Mouse (Mus musculus) midbrain, embryonic 14.5 days (tissue): ENCODE data around the gene Npas4. TPM values are rescaled to one million over a fixed set of nuclear protein-coding genes. Genes with fewer than 3 reads are reported as not detected.
A peak's percentile ranks its signal among the peaks of the same experiment; 100 is the strongest.

ENCODE experiments used
- ATAC-seq: fragments of 200-750 bp; cut with Nextera tagmentation; 2 replicates; pipeline ENCODE4 v1.8.0; 2017; ENCODE audit warnings: moderate number of reproducible peaks, moderate library complexity; ENCODE audit not compliant: low FRiP score, low TSS enrichment
- DNase-seq: peaks from one replicate; pipeline ENCODE4 v3.0.0-alpha.2; 2015
- H3K27ac ChIP-seq: fragments of 300-500 bp; sonication (generic); replicated peaks from 2 replicates; pipeline ENCODE4 v1.5.1; 2014; ENCODE audit warnings: mild to moderate bottlenecking, low read depth, low read length, moderate library complexity
- H3K27me3 ChIP-seq: fragments of 300-500 bp; sonication (generic); 2 replicates; pipeline ENCODE4 v1.6.1; 2014; ENCODE audit warnings: low read length, control low read depth, mixed read lengths; ENCODE audit not compliant: control insufficient read depth, insufficient read depth
- H3K36me3 ChIP-seq: fragments of 300-500 bp; sonication (generic); 2 replicates; pipeline ENCODE4 v1.6.1; 2014; ENCODE audit warnings: low read length, control low read depth; ENCODE audit not compliant: control insufficient read depth, insufficient read depth
- H3K4me1 ChIP-seq: fragments of 300-500 bp; sonication (generic); 2 replicates; pipeline ENCODE4 v1.6.1; 2014; ENCODE audit warnings: mild to moderate bottlenecking, antibody characterized with exemption, low read length, control low read depth; ENCODE audit not compliant: control insufficient read depth, insufficient read depth
- H3K4me2 ChIP-seq: fragments of 300-500 bp; sonication (generic); 2 replicates; pipeline ENCODE4 v1.6.1; 2014; ENCODE audit warnings: mild to moderate bottlenecking, low read length, moderate library complexity
- H3K4me3 ChIP-seq: fragments of 300-500 bp; sonication (generic); replicated peaks from 2 replicates; pipeline ENCODE4 v1.5.1; 2014; ENCODE audit warnings: low read depth, low read length
- H3K9ac ChIP-seq: fragments of 300-500 bp; sonication (generic); replicated peaks from 2 replicates; pipeline ENCODE4 v1.6.1; 2014; ENCODE audit warnings: mild to moderate bottlenecking, low read length, moderate library complexity
- H3K9me3 ChIP-seq: fragments of 300-500 bp; sonication (generic); 2 replicates; pipeline ENCODE4 v1.6.1; 2016; ENCODE audit warnings: low read length, control low read depth, mixed read lengths; ENCODE audit not compliant: control insufficient read depth
- WGBS: fragments of 180-500 bp; shearing (Covaris S2); extraction: QIAGEN DNeasy Blood & Tissue Kit; methylation state at CpG from one replicate; pipeline ENCODE4 v1.1.7; 2014; 5-methylcytosine and 5-hydroxymethylcytosine counted together
- polyA plus RNA-seq: library from polyadenylated mRNA; unstranded; fragments of >200 nt; fragmentation: Nextera tagmentation; extraction: Ambion mirVana; gene quantifications from 2 replicates; pipeline ENCODE4 v1.2.1, GENCODE M21; 2014

Gene Npas4
- 0.24 and 0.58 TPM in 2 replicates for polyA plus RNA-seq

DNA sequence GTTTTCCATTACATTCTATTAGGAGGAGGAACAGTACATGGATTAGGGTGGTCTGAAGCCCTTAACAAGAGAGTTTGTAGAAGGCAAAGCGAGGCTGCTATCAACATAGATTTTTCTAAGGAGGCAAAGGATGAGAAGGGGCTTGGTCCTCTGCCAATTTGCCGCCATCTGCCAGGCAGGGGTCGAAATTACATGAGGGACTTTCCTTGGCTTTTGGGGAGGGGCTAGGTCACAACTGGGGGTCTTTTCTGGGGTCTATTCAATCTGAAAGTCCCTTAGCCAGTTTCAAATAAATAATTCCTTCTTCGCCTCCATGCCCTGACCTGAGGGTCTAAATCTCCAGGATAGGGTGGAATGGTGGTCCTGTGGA lies at the start of gene Npas4:
TSS of gene Npas4 (minus strand) at position 61 of the 370 bp plus-strand sequence.
- peaks cover 53% of the 10 kb centered on the region for H3K27me3 ChIP-seq
- ATAC-seq (peak; percentile 20; the same call in 1 of the 2 replicates), DNase-seq (no peak)
- peak within 1 kb of the TSS; percentile 41 for H3K4me3 ChIP-seq
- WGBS, result 14% methylated on average over 4 of the region's 4 CpGs
- H3K9me3 ChIP-seq, result no peaks in the 10 kb centered on the region
- H3K9ac ChIP-seq, result peak within 1 kb of the TSS; percentile 65
- H3K4me2 ChIP-seq, result peak within 1 kb of the TSS; percentile 66
- H3K36me3 ChIP-seq, result no peaks in the 10 kb centered on the region
- peaks cover 34% of the 10 kb centered on the region for H3K4me1 ChIP-seq
- peak within 1 kb of the TSS; percentile 66 for H3K27ac ChIP-seq

- DNase-seq (peak; percentile 28), ATAC-seq (no peak; the same call in 1 of the 2 replicates)
- Histone ChIP-seq H3K9me3 (no peaks in the 10 kb centered on the region), H3K27ac (peak overlapping the region; percentile 86), H3K4me2 (peak overlapping the region; percentile 86), H3K27me3 (no peaks in the 10 kb centered on the region), H3K36me3 (0 out of 2 replicates have a peak, but pooled peaks cover 4% of the 10 kb centered on the region), H3K9ac (peak overlapping the region; percentile 94), H3K4me1 (peaks cover 25% of the 10 kb centered on the region), H3K4me3 (peak overlapping the region; percentile 89)
- 11% methylated on average over 41 of the region's 41 CpGs for WGBS
Measured at GRCm38 (mm10) chr19:5039301-5040114, 49.4 kb upstream of the Npas4 start.

DNA sequence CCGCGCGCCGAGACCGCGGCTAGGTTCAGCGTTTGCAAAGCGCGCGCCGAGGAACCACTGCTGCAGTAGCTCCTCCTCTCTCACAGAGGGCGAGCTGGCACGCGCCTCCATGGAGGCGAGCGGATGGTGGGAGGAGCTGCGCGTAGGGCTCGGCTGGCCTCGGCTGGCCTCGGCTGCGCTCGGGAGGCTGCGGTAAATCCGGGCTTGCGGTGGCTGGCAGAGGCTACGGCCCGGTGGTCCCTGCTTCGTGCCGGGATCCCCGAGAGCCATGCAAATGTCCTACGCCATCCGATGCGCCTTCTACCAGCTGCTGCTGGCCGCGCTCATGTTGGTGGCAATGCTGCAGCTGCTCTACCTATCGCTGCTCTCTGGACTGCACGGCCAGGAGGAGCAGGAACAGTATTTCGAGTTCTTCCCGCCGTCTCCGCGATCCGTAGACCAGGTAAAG lies 48.6 kb upstream of the Npas4 start, which contains the start of the genes B4gat1 and AC124502.3:
TSS of gene B4gat1 (plus strand) at position 118 of the 448 bp plus-strand sequence.
TSS of gene AC124502.3 (plus strand) at position 183 of the 448 bp plus-strand sequence.
- H3K9ac ChIP-seq, result peak within 1 kb of the TSS; percentile 94
- H3K4me3 ChIP-seq, result peak within 1 kb of the TSS; percentile 89
- H3K9me3 ChIP-seq, result no peaks in the 10 kb centered on the region
- ATAC-seq (peak; percentile 92), DNase-seq (peak; percentile 97)
- no peaks in the 10 kb centered on the region for H3K27me3 ChIP-seq
- 1% methylated on average over 43 of the region's 44 CpGs for WGBS
- H3K4me2 ChIP-seq, result peak within 1 kb of the TSS; percentile 86
- H3K36me3 ChIP-seq, result 0 out of 2 replicates have a peak, but pooled peaks cover under 1% of the 10 kb centered on the region
- H3K27ac ChIP-seq, result peak within 1 kb of the TSS; percentile 86
- peaks cover 25% of the 10 kb centered on the region for H3K4me1 ChIP-seq

DNA sequence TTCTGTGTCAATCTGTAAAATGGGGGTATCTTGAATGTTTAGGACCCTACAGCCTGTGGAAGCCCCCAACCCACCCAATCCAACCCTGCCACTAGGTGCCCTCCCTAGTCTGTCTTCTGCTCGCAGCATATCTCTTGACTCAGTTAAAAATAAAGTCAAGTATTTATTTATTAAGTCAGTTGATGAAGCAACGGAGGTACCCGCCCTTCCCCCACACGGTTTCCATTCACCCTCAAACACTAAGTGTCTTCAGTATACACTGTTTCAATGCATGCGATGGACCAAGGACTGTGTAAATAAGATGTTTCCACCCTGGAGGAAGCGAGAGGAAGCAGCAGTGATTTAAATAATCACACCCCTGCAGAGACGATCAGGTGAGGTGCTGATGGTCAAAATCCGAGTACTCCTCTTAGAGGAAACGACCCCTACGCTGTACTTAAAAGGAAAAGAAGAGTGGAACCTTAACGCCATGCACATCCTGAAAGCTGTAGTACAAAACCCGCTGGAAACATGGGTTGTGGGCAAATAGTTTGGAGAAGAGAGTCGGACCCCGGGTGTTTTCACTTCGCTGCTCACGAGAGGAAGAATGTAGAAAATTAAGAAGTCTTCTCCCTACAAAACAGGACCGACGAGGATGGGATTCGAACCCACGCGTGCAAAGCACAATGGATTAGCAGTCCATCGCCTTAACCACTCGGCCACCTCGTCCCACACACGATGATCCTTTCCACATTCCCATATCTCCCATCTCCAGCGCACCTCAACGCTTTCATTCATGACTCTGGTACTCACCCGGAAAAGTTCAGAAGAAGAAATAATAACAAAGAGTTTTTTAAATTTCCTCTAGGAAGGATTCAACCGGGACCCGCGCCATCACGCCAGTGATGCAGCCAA lies 47.8 kb upstream of the Npas4 start:
- Histone ChIP-seq H3K27ac (peak overlapping the region; percentile 86), H3K27me3 (no peaks in the 10 kb centered on the region), H3K4me2 (peak overlapping the region; percentile 86), H3K4me3 (peak overlapping the region; percentile 89), H3K9ac (peak overlapping the region; percentile 94), H3K9me3 (no peaks in the 10 kb centered on the region), H3K36me3 (no peaks in the 10 kb centered on the region), H3K4me1 (peaks cover 25% of the 10 kb centered on the region)
- DNase-seq (peak; percentile 90), ATAC-seq (peak; percentile 69; the same call in 1 of the 2 replicates)
- 6% methylated on average over 32 of the region's 32 CpGs for WGBS

GRCm38 (mm10) chr19:5036577-5036976 lies 46.5 kb upstream of the Npas4 start:
- ATAC-seq (no peak), DNase-seq (no peak)
- no peaks in the 10 kb centered on the region for H3K9me3 ChIP-seq
- no peak overlapping the region for H3K27ac ChIP-seq
- H3K9ac ChIP-seq, result no peak overlapping the region
- peaks cover 19% of the 10 kb centered on the region for H3K4me1 ChIP-seq
- H3K27me3 ChIP-seq, result no peaks in the 10 kb centered on the region
- H3K4me2 ChIP-seq, result no peak overlapping the region
- no peak overlapping the region for H3K4me3 ChIP-seq
- 80% methylated on average over 4 of the region's 4 CpGs for WGBS
- H3K36me3 ChIP-seq, result 0 out of 2 replicates have a peak, but pooled peaks cover under 1% of the 10 kb centered on the region

GRCm38 (mm10) chr19:5032686-5033085 lies 42.6 kb upstream of the Npas4 start:
- Histone ChIP-seq H3K9me3 (no peaks in the 10 kb centered on the region), H3K36me3 (peaks cover 32% of the 10 kb centered on the region), H3K4me2 (no peak overlapping the region), H3K27ac (no peak overlapping the region), H3K4me3 (no peak overlapping the region), H3K27me3 (no peaks in the 10 kb centered on the region), H3K9ac (no peak overlapping the region), H3K4me1 (0 out of 2 replicates have a peak, but pooled peaks cover under 1% of the 10 kb centered on the region)
- DNase-seq, result no peak
- WGBS, result 84% methylated on average over 3 of the region's 3 CpGs
- ATAC-seq, result no peak

- DNase-seq, result no peak
- Histone ChIP-seq H3K4me3 (no peak overlapping the region), H3K27ac (no peak overlapping the region), H3K36me3 (peaks cover 31% of the 10 kb centered on the region), H3K4me1 (peaks cover 5% of the 10 kb centered on the region; the same call in 1 of the 2 replicates), H3K4me2 (no peak overlapping the region), H3K27me3 (no peaks in the 10 kb centered on the region), H3K9me3 (no peaks in the 10 kb centered on the region), H3K9ac (no peak overlapping the region)
- 90% methylated on average over 8 of the region's 8 CpGs for WGBS
- no peak for ATAC-seq
Measured at GRCm38 (mm10) chr19:5026111-5026510, 36.0 kb upstream of the Npas4 start.
